Comparison of ENCODE assay signal across 14 mouse cellular contexts in genomic region chr2:166252107-166252506, GRCm38 (mm10).
DNase-seq lines count a peak whose midpoint lies in the region; ATAC-seq and TF ChIP-seq lines count a peak whose summit lies in the region.
"Had no signal": no experiment of that assay in that cellular context is flagged by ENCODE, and none has a peak within 500 bp of the region (broad histone marks: within the 10 kb centered on the region; RNA-seq: fewer than 3 reads in every experiment).

No protein-coding gene starts in this region.

- 0 out of 2 replicates have a peak, but pooled peaks have one; percentile 57 for TF ChIP-seq EP300 in ES-Bruce4 (IDR thresholded peaks at IDR 0.05; ENCODE audit: insufficient read depth, low read depth, low read length)

- no peak overlapping the region for H3K9ac ChIP-seq in ES-Bruce4 (ENCODE audit: low read depth, poor library complexity, severe bottlenecking)
- no peak overlapping the region for H3K9ac ChIP-seq in ES-E14 (ENCODE audit: insufficient read depth, low read depth, low read length, poor library complexity, severe bottlenecking)
- H3K9ac ChIP-seq in midbrain, embryonic 13.5 days (replicated peaks) = no peak overlapping the region
- H3K9ac ChIP-seq in hindbrain, postnatal 0 days (replicated peaks; ENCODE audit: low read length) = no peak overlapping the region
- H3K9ac ChIP-seq: forebrain, embryonic 13.5 days; forebrain, postnatal 0 days; heart, embryonic 13.5 days; hindbrain, embryonic 15.5 days had no signal

- no peak for TF ChIP-seq POLR2A in ES-Bruce4 (IDR thresholded peaks at IDR 0.05; ENCODE audit: insufficient read depth, low read length)

- no peak for TF ChIP-seq CTCF in ES-Bruce4 (IDR thresholded peaks at IDR 0.05; ENCODE audit: low read depth, low read length)
- no peak for TF ChIP-seq CTCF in hindbrain, postnatal 0 days (IDR thresholded peaks at IDR 0.05; ENCODE audit: low read depth)

- H3K4me2 ChIP-seq in midbrain, embryonic 13.5 days (replicated peaks) = no peak overlapping the region
- H3K4me2 ChIP-seq in hindbrain, postnatal 0 days (ENCODE audit: low read depth, low read length) = no peak overlapping the region
- H3K4me2 ChIP-seq: forebrain, embryonic 13.5 days; heart, embryonic 13.5 days; hindbrain, embryonic 15.5 days had no signal

- 89% methylated on average over 3 of the region's 3 CpGs for WGBS in embryonic facial prominence, embryonic 10.5 days
- 95% methylated on average over 3 of the region's 3 CpGs for WGBS in midbrain, embryonic 13.5 days
- WGBS in hindbrain, postnatal 0 days = 90% methylated on average over 3 of the region's 3 CpGs

- ATAC-seq in monocyte, adult 5-6 weeks (replicated peaks; ENCODE audit: insufficient number of reproducible peaks, low FRiP score, low TSS enrichment, poor library complexity, severe bottlenecking) = no peak
- no peak for ATAC-seq in midbrain, embryonic 13.5 days
- no peak for ATAC-seq in hindbrain, postnatal 0 days
- ATAC-seq: forebrain, embryonic 13.5 days; forebrain, postnatal 0 days had no signal

- H3K4me3 ChIP-seq in ES-Bruce4 (ENCODE audit: low read depth, low read length) (no peak overlapping the region), ES-E14 (ENCODE audit: insufficient read depth in 1 of 2, low read depth in 1 of 2, low read length in 2 of 2, poor library complexity in 1 of 2, severe bottlenecking in 1 of 2) (no peak overlapping the region)
- H3K4me3 ChIP-seq in embryonic facial prominence, embryonic 10.5 days = no peak overlapping the region
- no peak overlapping the region for H3K4me3 ChIP-seq in midbrain, embryonic 13.5 days (replicated peaks)
- H3K4me3 ChIP-seq in hindbrain, postnatal 0 days (ENCODE audit: low read length) = no peak overlapping the region
- H3K4me3 ChIP-seq: forebrain, embryonic 13.5 days; heart, embryonic 13.5 days; hindbrain, embryonic 15.5 days had no signal

- H3K9me3 ChIP-seq in ES-Bruce4 (replicated peaks; ENCODE audit: control insufficient read depth, insufficient read depth, low read length, poor library complexity, severe bottlenecking) (no peaks in the 10 kb centered on the region), ES-E14 (ENCODE audit: control insufficient read depth, insufficient read depth, low read depth, low read length) (no peaks in the 10 kb centered on the region)
- H3K9me3 ChIP-seq in embryonic facial prominence, embryonic 10.5 days = no peaks in the 10 kb centered on the region
- no peaks in the 10 kb centered on the region for H3K9me3 ChIP-seq in midbrain, embryonic 13.5 days
- no peaks in the 10 kb centered on the region for H3K9me3 ChIP-seq in hindbrain, postnatal 0 days (ENCODE audit: low read length)
- H3K9me3 ChIP-seq: forebrain, embryonic 13.5 days; heart, embryonic 13.5 days; hindbrain, embryonic 15.5 days had no signal

- H3K27ac ChIP-seq in ES-Bruce4 (ENCODE audit: insufficient read depth, low read length) = peak overlapping the region; percentile 38
- H3K27ac ChIP-seq in ES-E14 (ENCODE audit: insufficient read depth, low read depth, low read length, poor library complexity, severe bottlenecking) = peak overlapping the region; percentile 16; the same call in 1 of the 2 replicates
- H3K27ac ChIP-seq in embryonic facial prominence, embryonic 10.5 days (replicated peaks) = peak overlapping the region; percentile 49
- H3K27ac ChIP-seq in midbrain, embryonic 13.5 days = no peak overlapping the region
- no peak overlapping the region for H3K27ac ChIP-seq in hindbrain, postnatal 0 days
- H3K27ac ChIP-seq: forebrain, embryonic 13.5 days; heart, embryonic 13.5 days; hindbrain, embryonic 15.5 days had no signal

- in situ Hi-C loops in ES-E14 (cut with MboI; ENCODE audit: low sequenced_read_pairs in 2 of 2, unreplicated experiment in 2 of 2) = no loop called here

- peaks cover 16% of the 10 kb centered on the region for H3K4me1 ChIP-seq in ES-Bruce4 (ENCODE audit: control insufficient read depth, insufficient read depth, low read length)
- H3K4me1 ChIP-seq in ES-E14 (ENCODE audit: control insufficient read depth in 2 of 2, insufficient read depth in 2 of 2, low read length in 2 of 2, poor library complexity in 1 of 2) = peaks cover 6 to 26% of the 10 kb centered on the region in 2 experiments
- peaks cover 53% of the 10 kb centered on the region for H3K4me1 ChIP-seq in embryonic facial prominence, embryonic 10.5 days
- H3K4me1 ChIP-seq in midbrain, embryonic 13.5 days (replicated peaks) = peaks cover 18% of the 10 kb centered on the region
- H3K4me1 ChIP-seq in hindbrain, postnatal 0 days (ENCODE audit: insufficient read depth, low read length) = peaks cover 4% of the 10 kb centered on the region; the same call in 1 of the 2 replicates

- DNase-seq in ES-E14 (ENCODE audit: low read depth, low spot score) = no peak
- no peak for DNase-seq in embryonic facial prominence, embryonic 10.5 days (ENCODE audit: low spot score)
- no peak for DNase-seq in hindbrain, postnatal 0 days (ENCODE audit: low spot score)
- DNase-seq: cerebellum, adult 18-20 months; cerebellum, postnatal 10 days; forebrain, postnatal 0 days; gastrocnemius, postnatal 14 days; heart, postnatal 36 days had no signal

- no peaks in the 10 kb centered on the region for H3K36me3 ChIP-seq in ES-Bruce4 (ENCODE audit: control insufficient read depth, insufficient read depth, low read length, poor library complexity, severe bottlenecking)
- no peaks in the 10 kb centered on the region; the same call in 1 of the 2 replicates for H3K36me3 ChIP-seq in ES-E14 (ENCODE audit: control insufficient read depth, insufficient read depth, low read length, poor library complexity, severe bottlenecking)
- H3K36me3 ChIP-seq in embryonic facial prominence, embryonic 10.5 days (replicated peaks) = no peaks in the 10 kb centered on the region
- H3K36me3 ChIP-seq in midbrain, embryonic 13.5 days = no peaks in the 10 kb centered on the region
- no peaks in the 10 kb centered on the region for H3K36me3 ChIP-seq in hindbrain, postnatal 0 days (ENCODE audit: insufficient read depth, low read length)
- H3K36me3 ChIP-seq: heart, embryonic 13.5 days; hindbrain, embryonic 15.5 days had no signal

- H3K27me3 ChIP-seq in ES-Bruce4 (ENCODE audit: control insufficient read depth, insufficient read depth, low read length, poor library complexity, severe bottlenecking) = no peaks in the 10 kb centered on the region
- H3K27me3 ChIP-seq in embryonic facial prominence, embryonic 10.5 days (replicated peaks; ENCODE audit: low read depth, poor library complexity, severe bottlenecking) = no peaks in the 10 kb centered on the region
- H3K27me3 ChIP-seq in midbrain, embryonic 13.5 days = peaks cover 7% of the 10 kb centered on the region; the same call in 1 of the 2 replicates
- H3K27me3 ChIP-seq in hindbrain, postnatal 0 days (ENCODE audit: insufficient read depth, low read length) = no peaks in the 10 kb centered on the region
- H3K27me3 ChIP-seq: forebrain, embryonic 13.5 days had no signal

TF ChIP-seq in ES-E14, 5 proteins besides CTCF, POLR2A, EP300 and RAD21:
- TF ChIP-seq HCFC1 (IDR thresholded peaks at IDR 0.05; ENCODE audit: borderline replicate concordance, insufficient read depth, low read length) (no peak), CHD2 (IDR thresholded peaks at IDR 0.05; ENCODE audit: low read depth, low read length) (no peak), ZNF384 (IDR thresholded peaks at IDR 0.05; ENCODE audit: low read depth, low read length) (no peak), ZC3H11A (IDR thresholded peaks at IDR 0.05; ENCODE audit: borderline replicate concordance, low read depth, low read length) (no peak), MAFK (IDR thresholded peaks at IDR 0.05; ENCODE audit: insufficient read depth, low read depth, low read length) (no peak)

Comparison
In these comparisons a context has a peak if more than half of its experiments do, and no peak if none do; other contexts are left out.
1. H3K27ac ChIP-seq: peak in ES-Bruce4 (single experiment), ES-E14 (single experiment) and embryonic facial prominence, embryonic 10.5 days (single experiment); none in midbrain, embryonic 13.5 days (single experiment) and hindbrain, postnatal 0 days (single experiment).